Mouse (Mus musculus): ENCODE measurements at regions not wholly inside any gene's neighbourhood (a gene's known extent, or its start where the extent isn't known, plus 50 kb on each side); places are given as distances from the start of the nearest gene placed in this dataset.

GRCm38 (mm10) chr4:131041210-131041609 lies 97.0 kb downstream of the Matn1 start:
- TF ChIP-seq CTCF (IDR thresholded peaks at IDR 0.05; ENCODE audit: borderline replicate concordance, insufficient read depth, low read depth, low read length) (no peak), POLR2A (IDR thresholded peaks at IDR 0.05; ENCODE audit: borderline replicate concordance, insufficient read depth, low read length) (no peak)

Measured in cerebellum, adult 2 months (tissue).